Mouse (Mus musculus): ENCODE data around the gene Gfm2.

The Gfm2 gene

DNA sequence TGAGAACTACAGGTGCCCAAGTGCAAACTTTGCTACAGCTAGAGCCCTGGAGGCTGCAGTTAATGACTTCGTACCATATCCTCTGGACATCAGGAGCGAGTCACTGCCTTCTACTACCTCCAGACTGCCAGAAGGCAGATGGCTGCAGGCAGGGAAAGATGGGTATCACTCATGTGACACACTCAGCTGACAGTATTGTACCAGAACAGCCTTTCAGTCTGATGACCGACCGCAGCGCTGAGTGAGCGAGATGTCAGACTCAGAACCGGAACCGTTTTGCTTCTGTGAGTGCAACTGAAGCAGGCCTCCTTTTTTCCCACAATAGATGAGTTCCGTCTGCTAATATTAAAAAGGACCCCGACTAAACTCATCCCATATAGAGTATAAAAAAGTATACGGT is 54.9 kb downstream of the Gfm2 start:
- no peak for DNase-seq (ENCODE audit: low spot score)

DNA sequence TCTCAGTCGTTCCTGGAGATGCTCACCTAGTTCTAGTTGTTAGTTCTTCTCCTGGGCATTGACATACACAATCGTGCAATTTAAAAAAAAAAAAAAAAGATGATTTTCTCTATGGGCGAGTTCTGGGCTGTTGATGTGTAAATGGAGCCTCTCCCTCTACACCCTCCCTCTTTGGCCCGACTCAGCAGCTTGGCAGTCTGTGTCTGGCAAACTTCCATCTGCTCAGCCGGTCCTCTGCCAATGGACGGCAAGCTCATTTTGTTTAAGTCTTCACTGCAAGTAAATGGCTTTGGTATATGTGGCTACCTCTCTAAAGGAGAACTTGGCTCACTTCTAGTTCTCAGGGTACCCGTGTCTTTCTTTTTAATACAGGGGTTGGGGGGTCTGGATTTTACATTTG is 55.7 kb downstream of the Gfm2 start:
- peak; percentile 32 for DNase-seq (ENCODE audit: low spot score)

DNA sequence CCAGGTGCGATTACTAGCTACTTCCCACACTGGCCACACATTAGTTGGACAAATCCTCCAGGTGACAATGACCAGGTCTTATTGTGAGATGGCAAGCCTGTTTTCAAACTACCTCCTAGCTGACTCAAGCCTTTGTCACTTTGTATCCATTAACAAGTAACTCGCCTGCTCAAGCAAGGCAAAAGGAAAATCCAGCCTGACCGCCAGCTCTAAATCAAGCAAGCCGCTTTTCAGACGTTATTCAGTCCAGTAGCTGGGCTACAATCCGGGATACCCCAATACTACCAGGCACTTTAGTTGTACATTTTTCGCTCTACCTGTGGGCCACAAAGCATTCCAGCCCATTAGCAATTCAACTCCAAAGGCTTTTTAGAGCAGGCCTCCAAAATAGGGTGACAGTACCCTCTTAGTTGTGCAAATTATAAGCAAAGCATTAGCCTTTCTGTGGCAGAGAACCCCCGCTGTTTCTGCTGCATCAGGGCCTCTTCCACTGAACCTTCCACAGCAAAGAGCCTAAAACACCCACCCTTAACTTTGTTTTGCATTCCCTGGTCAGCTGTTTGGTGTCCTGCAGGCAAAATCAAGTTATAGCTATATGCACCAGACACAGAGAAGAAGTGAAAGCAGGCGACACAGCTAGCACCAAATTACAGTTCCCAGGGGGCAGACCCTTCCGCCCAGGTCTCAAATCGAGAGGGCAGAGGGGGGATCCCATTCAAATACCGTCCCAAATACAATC is 58.6 kb downstream of the Gfm2 start:
- no peak for DNase-seq (ENCODE audit: low spot score)

DNA sequence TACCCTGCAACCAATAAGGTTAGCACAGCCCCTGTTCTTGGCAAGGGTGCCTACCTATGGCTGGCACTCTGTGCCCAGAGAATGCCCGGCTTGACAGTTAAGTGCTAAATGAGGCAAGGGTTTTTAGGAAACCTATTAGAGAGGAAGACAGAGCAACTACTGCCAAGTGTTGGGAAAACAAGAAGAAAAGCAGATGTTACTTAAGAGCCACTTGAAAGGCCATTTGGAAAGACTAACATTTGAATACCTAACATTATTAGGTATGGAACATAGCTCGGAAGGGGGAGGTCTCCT is 59.1 kb downstream of the Gfm2 start:
- no peak for DNase-seq (ENCODE audit: low spot score)

DNA sequence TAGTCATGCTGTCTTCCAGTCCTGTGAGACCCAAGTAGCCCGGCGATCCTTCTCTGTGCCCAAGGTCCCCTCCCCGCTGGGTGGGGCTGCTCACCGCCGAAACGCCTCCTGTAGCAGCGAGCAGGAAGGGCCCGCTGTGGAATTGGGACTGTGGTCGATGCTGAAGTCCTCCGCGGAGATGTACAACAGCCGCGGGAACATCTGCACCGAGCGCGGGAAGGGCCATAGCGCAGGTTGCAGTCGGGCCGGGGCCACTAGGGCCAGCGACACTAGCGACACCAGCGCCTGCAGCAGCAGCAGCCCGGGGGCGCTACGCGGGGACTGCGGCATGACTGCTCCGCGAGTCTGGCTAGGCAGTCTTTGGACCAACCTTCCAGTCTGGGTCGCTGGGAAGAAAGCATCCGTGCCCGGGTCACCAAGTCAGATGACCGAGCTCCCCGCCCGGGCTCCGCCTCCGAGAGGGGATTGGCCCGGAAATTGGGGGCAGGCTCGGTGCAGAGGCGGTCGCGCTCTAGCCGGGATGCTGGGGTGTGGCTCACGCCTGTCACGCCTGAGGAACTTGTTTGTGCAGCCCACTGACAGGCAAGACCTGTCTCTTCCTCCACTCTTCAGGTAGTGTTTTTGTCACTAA is 60.3 kb downstream of the Gfm2 start, which contains the start of gene Hexb:
Hexb (minus strand) TSS at position 426 of the 631 bp plus-strand sequence.
- DNase-seq (ENCODE audit: low spot score): peak; percentile 81

DNA sequence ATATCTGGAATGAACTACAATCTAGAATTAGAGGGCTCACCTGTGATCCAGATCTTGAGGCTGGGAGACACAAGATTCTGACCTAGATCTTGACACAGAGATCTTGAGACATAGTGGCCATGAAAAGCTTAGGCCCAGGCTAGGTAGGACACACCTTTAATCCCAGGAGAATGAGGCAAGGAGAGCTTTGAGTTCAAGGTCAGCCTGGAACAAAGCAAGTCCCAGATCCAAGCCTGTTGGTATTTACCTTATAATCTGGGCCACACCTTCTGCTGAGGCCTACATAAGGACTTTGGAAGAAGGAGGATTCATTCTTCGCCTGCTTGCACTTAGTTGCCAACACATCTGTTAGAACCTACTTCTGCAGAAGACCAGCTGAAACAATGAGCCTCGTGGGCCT is 61.4 kb downstream of the Gfm2 start:
- DNase-seq (ENCODE audit: low spot score): no peak

DNA sequence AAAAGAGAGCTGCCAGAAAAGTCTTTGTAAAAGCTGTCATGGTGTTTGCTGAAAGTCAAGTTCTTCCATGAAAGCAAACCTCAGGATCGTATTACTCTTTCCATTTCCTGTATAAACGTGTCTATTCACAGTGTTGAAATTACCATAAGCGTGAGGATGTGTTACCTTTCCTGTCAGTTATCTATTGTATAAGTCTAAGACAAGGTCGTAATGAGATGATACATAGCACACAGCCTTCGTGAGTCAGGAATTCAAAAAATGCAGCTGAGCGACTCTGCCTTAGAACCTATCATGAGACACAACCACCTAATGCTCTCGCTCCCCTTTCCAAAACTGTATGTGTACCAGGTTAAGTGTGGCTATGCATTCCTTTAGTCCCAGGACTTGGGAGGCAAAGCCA is 63.3 kb downstream of the Gfm2 start:
- DNase-seq (ENCODE audit: low spot score): no peak

DNA sequence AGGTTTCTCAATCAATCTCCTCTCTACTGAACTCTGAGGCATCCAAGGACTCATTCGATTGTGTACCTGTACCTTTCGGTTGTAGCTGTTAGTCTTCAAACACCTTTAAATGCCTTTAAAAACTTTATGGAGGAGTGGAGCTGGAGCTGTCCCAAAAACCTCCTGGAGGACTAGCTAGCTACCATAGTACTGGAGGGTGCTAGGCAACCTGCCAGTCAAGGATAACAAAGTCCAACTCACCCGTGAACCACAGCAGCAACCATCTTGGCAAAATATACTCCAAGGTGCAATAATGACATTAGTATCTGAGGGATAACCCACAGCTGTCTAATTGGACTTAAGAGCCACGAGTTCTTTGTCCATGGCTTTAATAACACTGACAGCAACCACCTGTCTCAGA is 64.2 kb downstream of the Gfm2 start:
- no peak for DNase-seq (ENCODE audit: low spot score)

DNA sequence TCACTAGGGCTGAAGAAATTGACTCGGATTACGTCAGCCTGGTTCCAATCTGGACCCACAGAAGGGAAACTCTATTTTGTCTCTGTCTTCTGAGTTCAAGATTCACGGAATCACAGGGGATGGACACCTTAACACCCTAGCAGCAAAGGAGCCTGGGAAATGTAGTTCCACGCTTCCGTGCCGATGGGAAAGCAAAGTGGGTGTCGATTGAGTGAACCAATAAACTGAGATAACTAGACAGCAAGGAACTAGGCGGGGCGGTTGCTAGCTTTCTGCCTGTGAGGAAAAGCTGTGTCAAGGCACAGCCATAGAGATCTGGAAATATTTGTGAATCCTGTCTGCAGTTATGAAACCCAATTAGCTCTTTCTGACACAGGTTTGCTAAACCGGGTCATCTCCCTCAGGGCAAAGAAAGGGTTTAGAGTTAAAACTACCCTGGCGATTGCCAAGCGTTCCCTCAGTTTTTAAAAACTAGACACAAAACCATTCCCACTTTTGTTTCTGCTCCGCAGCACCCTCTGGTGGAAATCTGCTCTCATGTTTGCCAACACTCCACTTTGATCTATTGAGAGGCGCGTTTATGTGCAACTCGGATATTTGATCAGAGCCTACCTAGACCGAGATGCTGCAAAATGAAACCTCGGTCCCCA is 67.4 kb downstream of the Gfm2 start:
- peak; percentile 71 for DNase-seq (ENCODE audit: low spot score)

DNA sequence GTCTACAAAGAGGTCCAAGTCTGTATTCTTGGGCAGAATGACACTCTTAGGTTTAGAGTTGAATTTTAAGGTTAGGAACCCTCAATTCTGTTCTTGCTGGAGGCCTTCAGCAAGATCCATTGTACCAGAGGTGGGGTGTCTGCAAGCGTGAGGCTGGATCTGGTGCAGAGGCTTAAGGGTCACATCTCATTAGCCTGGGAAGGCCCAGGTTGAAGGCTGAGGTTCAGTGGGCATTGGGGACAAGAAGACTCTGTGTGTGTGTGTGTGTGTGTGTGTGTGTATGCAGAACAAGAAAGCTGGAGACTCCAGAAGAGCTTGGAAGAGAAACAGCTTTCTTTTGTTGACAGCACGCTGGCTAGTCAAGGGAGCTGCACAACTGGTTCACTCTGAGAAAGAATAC is 68.3 kb downstream of the Gfm2 start:
- no peak for DNase-seq (ENCODE audit: low spot score)

DNA sequence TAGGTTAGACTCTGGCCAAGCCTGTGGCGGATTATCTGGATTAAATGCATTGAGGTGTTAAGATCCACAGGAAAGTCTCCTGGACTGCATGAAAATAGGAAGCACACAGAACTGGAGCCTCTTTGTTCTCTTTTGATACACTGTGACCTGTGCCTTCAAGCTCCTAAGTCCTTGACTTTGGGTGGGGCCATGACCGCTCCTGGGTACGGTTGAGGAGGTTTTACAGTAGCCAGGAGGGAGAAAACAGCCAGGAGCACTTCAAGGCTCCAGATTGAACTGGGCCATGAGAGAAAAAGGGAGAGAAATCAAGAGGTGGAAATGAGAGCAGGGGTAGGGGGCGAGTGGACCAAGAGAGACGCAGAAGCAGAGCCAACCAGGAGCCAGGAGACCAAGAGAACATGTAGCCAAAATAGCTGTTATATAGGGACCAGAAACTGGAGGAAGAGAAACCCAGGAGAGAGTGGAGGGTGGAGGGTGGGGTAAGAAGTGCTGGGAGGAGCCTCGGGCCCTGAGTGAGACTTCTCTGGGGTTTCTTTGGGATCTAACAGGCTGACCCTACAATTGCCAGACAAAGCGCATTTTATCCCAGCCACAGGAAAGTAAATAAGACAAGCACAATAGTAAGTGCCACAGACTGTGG is 69.9 kb downstream of the Gfm2 start:
- DNase-seq (ENCODE audit: low spot score): no peak

DNA sequence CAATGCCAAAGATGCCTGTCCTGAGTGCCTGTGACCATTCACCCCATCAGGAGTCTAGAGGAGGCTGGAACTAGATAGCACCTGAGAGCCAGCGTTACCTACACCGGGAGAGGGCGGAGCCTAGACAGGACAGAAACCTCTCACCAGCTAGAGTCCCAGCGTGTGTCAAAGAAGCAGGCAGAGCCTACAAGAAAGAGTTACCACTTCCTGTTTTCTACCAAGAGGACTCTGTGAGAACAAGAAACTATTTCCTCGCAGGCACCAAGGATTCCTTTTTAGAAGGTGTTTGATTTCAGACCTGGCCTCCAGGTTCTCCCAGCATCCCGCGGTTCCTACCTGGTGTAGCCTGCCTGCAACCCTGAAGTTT is 70.4 kb downstream of the Gfm2 start:
- no peak for DNase-seq (ENCODE audit: low spot score)

DNA sequence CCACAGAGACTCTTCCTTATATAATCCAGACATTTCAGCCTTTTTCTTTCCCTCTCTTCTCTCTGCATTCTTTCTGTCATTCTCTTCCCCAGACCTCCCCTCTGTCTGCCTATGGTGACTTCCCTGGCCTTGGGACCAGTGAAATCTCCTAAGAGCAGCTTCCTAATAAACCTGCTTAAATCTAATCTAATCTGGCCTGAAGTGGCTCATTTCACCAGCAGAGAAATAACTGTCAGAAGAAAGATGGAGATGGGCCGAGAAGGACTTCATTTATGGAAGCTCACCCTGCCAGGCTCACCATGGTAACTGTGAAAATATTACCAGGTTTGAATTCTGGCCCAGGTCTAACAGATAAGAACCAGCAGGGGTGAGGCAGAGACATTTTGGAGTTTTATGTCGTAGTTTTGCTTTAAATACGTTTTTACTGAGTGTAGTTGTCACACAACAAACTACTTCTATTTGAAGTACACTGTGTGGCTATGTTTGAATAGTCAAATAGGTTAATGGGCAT is 70.8 kb downstream of the Gfm2 start:
- no peak for DNase-seq (ENCODE audit: low spot score)

DNA sequence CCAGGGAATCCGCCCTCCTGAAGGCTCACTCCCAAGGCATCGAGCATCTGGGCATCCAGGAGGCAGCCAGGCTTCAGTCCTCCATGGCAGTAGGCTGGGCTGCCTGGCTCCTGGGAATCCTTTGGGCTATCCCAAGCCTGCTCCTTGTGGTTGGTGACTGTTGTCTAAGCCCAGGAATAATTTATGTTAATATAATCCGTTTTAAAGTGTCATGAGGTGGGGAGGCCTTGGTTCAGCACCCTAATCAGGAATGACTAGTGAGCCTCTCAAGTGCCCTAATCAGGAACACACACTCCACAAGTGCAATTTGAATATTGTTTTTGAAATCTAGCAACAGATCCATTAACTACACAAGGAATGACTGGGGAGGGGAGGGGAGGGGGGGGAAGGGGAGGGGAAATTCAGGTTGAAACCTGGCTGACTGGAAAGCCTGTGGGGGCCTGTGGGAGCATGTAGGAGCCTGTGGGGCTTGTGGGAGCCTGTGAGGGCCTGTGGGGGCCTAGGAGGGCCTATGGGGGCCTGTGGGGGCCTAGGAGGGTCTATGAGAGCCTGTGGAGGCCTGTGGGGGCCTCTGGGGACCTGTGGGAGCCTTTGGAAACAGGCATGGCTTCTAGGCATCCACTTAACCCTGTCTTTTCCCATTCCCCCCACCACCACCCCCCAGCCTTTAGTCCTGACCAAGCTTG is 77.0 kb downstream of the Gfm2 start:
- DNase-seq (ENCODE audit: low spot score): no peak

DNA sequence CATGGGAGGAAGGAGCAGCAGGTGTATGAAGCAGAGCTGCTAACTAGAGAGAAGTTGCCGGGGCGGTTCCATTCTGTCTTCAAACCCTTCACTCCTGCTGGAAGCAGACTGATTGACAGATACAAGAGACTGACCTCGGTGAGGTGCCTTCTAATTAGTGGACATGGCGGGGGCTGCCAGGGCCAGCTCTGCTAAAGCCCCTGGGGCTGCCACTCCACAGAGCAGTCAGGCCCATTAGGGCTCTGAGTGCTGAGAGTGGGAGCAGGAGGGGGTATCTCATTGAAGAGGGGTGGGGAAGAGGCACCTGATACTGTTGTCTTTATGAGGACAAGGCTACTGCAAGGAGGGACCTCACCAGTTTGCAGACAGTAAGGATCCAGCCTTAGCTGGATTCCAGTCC is 77.8 kb downstream of the Gfm2 start:
- no peak for DNase-seq (ENCODE audit: low spot score)

DNA sequence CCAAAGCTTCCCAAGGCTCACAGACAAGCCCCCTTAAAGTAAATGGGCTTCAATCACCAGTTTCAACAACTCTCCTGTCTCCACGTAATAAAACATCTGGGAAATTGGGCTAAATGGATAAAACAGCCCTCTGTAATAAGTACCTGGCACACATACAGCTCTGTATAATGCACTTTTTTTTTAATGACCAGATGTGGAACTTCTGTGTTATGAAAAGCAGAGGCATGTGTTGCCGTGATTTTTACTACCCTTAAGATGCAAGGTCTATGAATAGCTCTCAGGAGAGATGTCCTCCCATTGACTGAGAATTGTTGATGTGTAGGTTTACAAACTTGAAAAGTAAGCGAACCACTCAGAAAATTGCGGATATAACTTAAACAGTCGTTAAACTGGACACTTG is 78.5 kb downstream of the Gfm2 start:
- DNase-seq (ENCODE audit: low spot score): no peak

DNA sequence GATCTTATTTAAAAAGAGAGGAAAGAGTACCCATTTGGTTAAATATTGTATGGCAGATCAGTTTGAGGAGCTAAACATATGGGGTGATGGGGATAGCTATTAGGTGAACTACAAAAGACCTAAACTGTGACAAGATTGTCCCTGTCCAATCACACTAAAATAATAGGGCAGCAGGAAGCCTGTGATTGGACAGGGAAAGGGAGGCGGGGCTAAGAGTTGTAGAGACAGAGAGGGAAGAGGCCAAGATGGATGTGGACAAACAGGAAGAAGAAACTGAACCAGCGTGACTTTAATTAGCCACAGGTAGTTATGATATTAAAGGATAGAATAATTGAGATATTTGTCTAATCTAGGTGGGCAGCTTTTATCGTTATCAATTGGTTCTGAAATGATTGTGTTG is 82.3 kb downstream of the Gfm2 start:
- no peak for DNase-seq (ENCODE audit: low spot score)

DNA sequence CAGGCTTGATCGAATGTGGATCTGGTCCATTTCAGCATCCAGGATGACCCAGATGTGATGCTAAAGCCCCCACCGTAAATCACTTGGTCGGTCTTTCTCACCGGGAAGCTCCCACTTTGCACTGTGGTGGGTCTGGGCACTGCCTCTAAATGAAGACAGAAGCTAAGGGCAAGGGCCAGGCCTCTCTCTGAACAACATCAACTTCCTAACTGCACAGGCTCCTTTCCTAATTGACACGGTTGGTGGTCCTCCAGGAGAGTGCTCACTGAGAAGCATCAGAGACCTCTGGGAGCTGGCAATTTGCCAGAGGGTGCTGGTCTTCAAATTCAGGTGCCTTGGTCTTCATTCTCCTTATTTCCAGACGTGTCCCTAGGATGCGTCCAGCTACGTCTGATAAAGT is 86.1 kb downstream of the Gfm2 start:
- DNase-seq (ENCODE audit: low spot score): no peak

DNA sequence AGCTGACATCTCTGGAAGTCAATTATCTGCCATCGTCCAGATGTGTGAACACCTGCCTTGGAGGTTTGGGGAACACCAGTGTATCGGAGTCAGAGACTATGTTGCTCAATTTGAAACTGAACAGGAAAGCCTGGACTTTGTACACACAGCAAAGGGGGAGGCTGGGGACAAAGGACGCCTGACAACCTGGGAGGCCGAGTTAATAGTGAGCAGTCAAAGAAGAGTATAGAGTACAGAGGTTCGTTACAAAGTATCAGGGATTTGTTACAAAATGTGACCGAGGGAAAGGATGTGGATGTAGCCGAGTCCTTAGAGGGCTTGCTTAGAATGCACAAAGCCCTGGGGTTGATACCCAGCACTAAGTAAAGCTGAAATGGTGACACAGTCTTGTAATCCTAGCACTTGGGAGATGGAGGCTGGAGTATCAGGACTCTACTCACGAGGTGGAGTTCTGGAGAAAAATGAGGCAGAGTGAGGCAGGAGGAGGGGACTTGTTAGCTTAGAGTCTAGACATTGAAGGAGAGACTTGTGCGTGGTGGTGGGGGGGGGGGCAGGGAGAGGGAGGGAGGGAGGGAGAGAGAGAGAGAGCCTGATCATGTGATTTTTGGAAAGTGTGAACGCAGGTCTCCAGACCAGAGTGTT is 86.7 kb downstream of the Gfm2 start:
- peak; percentile 53 for DNase-seq (ENCODE audit: low spot score)

DNA sequence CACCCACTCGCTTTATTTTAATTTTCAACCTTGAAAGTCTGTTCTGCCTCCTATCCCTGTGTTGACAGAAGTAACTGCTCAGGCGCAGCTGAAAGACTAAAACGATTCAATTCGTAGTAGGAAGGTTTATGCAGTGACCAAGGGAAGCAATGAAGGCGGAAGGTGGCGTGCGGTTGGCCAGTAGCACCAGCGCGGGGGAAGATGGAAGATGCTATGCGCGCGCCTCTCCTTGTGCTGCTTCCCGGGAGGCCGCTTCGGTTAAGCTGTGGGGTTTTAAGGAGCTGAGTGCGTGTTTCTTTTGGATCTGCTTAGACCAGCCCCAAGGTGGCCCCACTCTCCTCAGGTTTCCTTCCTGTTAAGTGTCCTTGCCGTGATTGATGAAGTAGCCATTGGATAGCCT is 87.4 kb downstream of the Gfm2 start:
- DNase-seq (ENCODE audit: low spot score): no peak

DNA sequence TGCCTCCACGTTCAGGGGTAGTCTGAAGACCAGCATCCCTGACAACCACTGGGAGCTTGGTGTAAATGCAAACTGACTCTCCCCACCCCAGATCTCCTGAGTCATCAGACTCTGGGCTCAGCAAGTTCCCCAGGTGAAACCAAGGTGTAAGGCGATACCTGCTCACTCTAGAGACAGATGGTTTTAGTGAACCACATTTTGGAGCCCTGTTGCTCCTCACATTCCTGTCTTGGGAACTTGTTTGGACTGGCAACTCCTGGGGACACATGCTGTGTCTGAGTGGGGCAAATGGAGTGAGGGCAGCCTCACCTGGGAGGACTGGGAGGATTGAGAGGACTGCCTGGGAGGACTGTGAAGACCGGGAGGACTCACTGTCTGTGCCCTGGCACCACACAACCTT is 90.1 kb downstream of the Gfm2 start:
- no peak for DNase-seq (ENCODE audit: low spot score)

DNA sequence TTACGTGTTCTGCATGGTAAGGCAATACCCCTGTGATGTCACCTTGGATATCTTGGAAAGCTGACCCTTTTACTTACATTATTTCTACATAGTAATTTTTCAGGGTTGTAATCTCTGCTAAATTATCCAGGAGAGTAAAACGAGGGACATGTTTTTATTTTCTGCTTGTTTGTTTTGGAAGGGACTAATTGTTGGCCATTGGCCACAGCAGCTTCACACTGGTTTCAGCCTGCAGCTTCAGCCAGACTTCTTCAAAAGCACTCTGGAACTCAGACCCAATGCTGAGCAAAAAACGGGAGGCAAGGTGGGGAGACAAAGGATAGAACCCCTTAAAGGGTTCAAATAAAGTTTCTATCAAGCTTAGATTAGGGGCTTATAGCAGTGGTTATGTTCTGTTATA is 92.4 kb downstream of the Gfm2 start:
- no peak for DNase-seq (ENCODE audit: low spot score)

Data from testis, postnatal 14 days (tissue).